In genomic region chr10:44458534-44459315, GRCm38 (mm10) we compare ENCODE assay signal across 7 mouse cellular contexts.
DNase-seq lines count a peak whose midpoint lies in the region; ATAC-seq and TF ChIP-seq lines count a peak whose summit lies in the region.

No protein-coding gene starts in this region.

- no peaks in the 10 kb centered on the region for H3K9me3 ChIP-seq in intestine, embryonic 16.5 days (ENCODE audit: control insufficient read depth, low read length)
- H3K9me3 ChIP-seq in limb, embryonic 14.5 days (ENCODE audit: control insufficient read depth, low read length) = no peaks in the 10 kb centered on the region
- no peaks in the 10 kb centered on the region for H3K9me3 ChIP-seq in midbrain, embryonic 15.5 days

- WGBS in intestine, embryonic 16.5 days = under 1% methylated on average over 53 of the region's 54 CpGs
- WGBS in limb, embryonic 14.5 days = under 1% methylated on average over 53 of the region's 54 CpGs
- WGBS in midbrain, embryonic 15.5 days = under 1% methylated on average over 54 of the region's 54 CpGs
- WGBS in spleen, adult 2 months = under 1% methylated on average over 54 of the region's 54 CpGs

- H3K9ac ChIP-seq in intestine, embryonic 16.5 days (ENCODE audit: low read depth, low read length) = peak overlapping the region; percentile 73
- H3K9ac ChIP-seq in limb, embryonic 14.5 days (ENCODE audit: low read depth, low read length, severe bottlenecking) = peak overlapping the region; percentile 53
- peak overlapping the region; percentile 24 for H3K9ac ChIP-seq in midbrain, embryonic 15.5 days

- peak overlapping the region; percentile 56 for H3K4me3 ChIP-seq in intestine, embryonic 16.5 days (ENCODE audit: low read length)
- H3K4me3 ChIP-seq in limb, embryonic 14.5 days (replicated peaks; ENCODE audit: low read length) = peak overlapping the region; percentile 53
- H3K4me3 ChIP-seq in midbrain, embryonic 15.5 days = peak overlapping the region; percentile 75
- H3K4me3 ChIP-seq in spleen, adult 2 months (ENCODE audit: extremely low read depth, insufficient read depth, insufficient read length) = peak overlapping the region; percentile 63

- peak; percentile 36; the same call in 1 of the 2 replicates for TF ChIP-seq CTCF in spleen, adult 2 months (IDR thresholded peaks at IDR 0.05; ENCODE audit: extremely low read depth, insufficient read depth, insufficient read length, insufficient replicate concordance)

- peak; percentile 94 for ATAC-seq in intestine, embryonic 16.5 days
- peak; percentile 27 for ATAC-seq in limb, embryonic 14.5 days (ENCODE audit: low FRiP score, low read depth)
- ATAC-seq in midbrain, embryonic 15.5 days (replicated peaks) = peak; percentile 94

- H3K27me3 ChIP-seq in intestine, embryonic 16.5 days (replicated peaks; ENCODE audit: control insufficient read depth, insufficient read depth, low read length) = no peaks in the 10 kb centered on the region
- peaks cover 32% of the 10 kb centered on the region; the same call in 1 of the 2 replicates for H3K27me3 ChIP-seq in limb, embryonic 14.5 days (ENCODE audit: control insufficient read depth, insufficient read depth, low read length)
- peaks cover 26% of the 10 kb centered on the region for H3K27me3 ChIP-seq in midbrain, embryonic 15.5 days (replicated peaks)
- H3K27me3 ChIP-seq in spleen, adult 2 months (ENCODE audit: control insufficient read depth, insufficient read depth, low read length) = peaks cover 1% of the 10 kb centered on the region

- no peaks in the 10 kb centered on the region for H3K36me3 ChIP-seq in intestine, embryonic 16.5 days (ENCODE audit: control insufficient read depth, insufficient read depth, low read length)
- no peaks in the 10 kb centered on the region for H3K36me3 ChIP-seq in limb, embryonic 14.5 days (ENCODE audit: control insufficient read depth, insufficient read depth, low read length)
- no peaks in the 10 kb centered on the region for H3K36me3 ChIP-seq in midbrain, embryonic 15.5 days (replicated peaks)
- no peaks in the 10 kb centered on the region for H3K36me3 ChIP-seq in spleen, adult 2 months (ENCODE audit: control insufficient read depth, insufficient read depth, low read length)

- TF ChIP-seq POLR2A in limb, embryonic 14.5 days (IDR thresholded peaks at IDR 0.05; ENCODE audit: borderline replicate concordance, extremely low read depth, insufficient read depth, insufficient read length) = no peak
- no peak; the same call in 1 of the 2 replicates for TF ChIP-seq POLR2A in spleen, adult 2 months (IDR thresholded peaks at IDR 0.05; ENCODE audit: low read depth, low read length)

- intact Hi-C loops in gastrocnemius, postnatal 36 days (cut with DNase I) = loop anchor here (5.0 to 10.0 kb wide), 4 partner anchors 134 to 589 kb away; no protein-coding TSS in a partner anchor

- peak; percentile 81 for DNase-seq in adrenal gland, postnatal 10 days
- peak; percentile 81 for DNase-seq in embryo, embryonic 11 days
- peak; percentile 25 to 51 for DNase-seq in gastrocnemius, postnatal 36 days
- peak; percentile 61 for DNase-seq in limb, embryonic 14.5 days (ENCODE audit: low spot score)
- peak; percentile 70 to 80 for DNase-seq in spleen, adult 2 months (ENCODE audit: low read depth in 1 of 2, low spot score in 2 of 2)

- H3K4me2 ChIP-seq in intestine, embryonic 16.5 days (ENCODE audit: low read depth, low read length) = peak overlapping the region; percentile 73
- H3K4me2 ChIP-seq in limb, embryonic 14.5 days (replicated peaks; ENCODE audit: low read depth, low read length, severe bottlenecking) = peak overlapping the region; percentile 92
- peak overlapping the region; percentile 96 for H3K4me2 ChIP-seq in midbrain, embryonic 15.5 days

- peak overlapping the region; percentile 79 for H3K27ac ChIP-seq in intestine, embryonic 16.5 days (ENCODE audit: low read length)
- no peak overlapping the region for H3K27ac ChIP-seq in limb, embryonic 14.5 days (replicated peaks; ENCODE audit: low read depth, low read length)
- H3K27ac ChIP-seq in midbrain, embryonic 15.5 days = no peak overlapping the region; the same call in 1 of the 2 replicates
- H3K27ac ChIP-seq in spleen, adult 2 months (ENCODE audit: insufficient read depth, low read length) = peak overlapping the region; percentile 38

- peaks cover 13% of the 10 kb centered on the region for H3K4me1 ChIP-seq in intestine, embryonic 16.5 days (ENCODE audit: control insufficient read depth, insufficient read depth, low read length)
- H3K4me1 ChIP-seq in limb, embryonic 14.5 days (ENCODE audit: control insufficient read depth, insufficient read depth, low read length) = 0 out of 2 replicates have a peak, but pooled peaks cover 2% of the 10 kb centered on the region
- H3K4me1 ChIP-seq in midbrain, embryonic 15.5 days = peaks cover 29% of the 10 kb centered on the region
- peaks cover 2% of the 10 kb centered on the region; the same call in 1 of the 2 replicates for H3K4me1 ChIP-seq in spleen, adult 2 months (ENCODE audit: control insufficient read depth, insufficient read depth, insufficient read length)

Comparison
In these comparisons a context has a peak if more than half of its experiments do, and no peak if none do; other contexts are left out.
1. ATAC-seq: peak in every context shown above with its lines; median percentile 94 in intestine, embryonic 16.5 days; 94 in midbrain, embryonic 15.5 days; 27 in limb, embryonic 14.5 days.
2. H3K27ac ChIP-seq: peak in intestine, embryonic 16.5 days (single experiment) and spleen, adult 2 months (single experiment); none in limb, embryonic 14.5 days (single experiment) and midbrain, embryonic 15.5 days (single experiment).
3. Peak in every context shown above with its lines, with median percentiles within 50 percentile points of each other: DNase-seq, H3K4me2 ChIP-seq, H3K4me3 ChIP-seq and H3K9ac ChIP-seq.